Mouse (Mus musculus) neutrophil, adult 5-6 weeks (primary cell): ENCODE results near the gene Flrt3. TPM values are rescaled to one million over a fixed set of nuclear protein-coding genes. Genes with fewer than 3 reads are reported as not detected.

ENCODE experiments used
- ATAC-seq: fragments of 151-379, 151-347 bp; 2 replicates; pipeline ENCODE4 v1.8.0; 2017; ENCODE audit warnings: mild to moderate bottlenecking, moderate TSS enrichment; ENCODE audit not compliant: insufficient number of reproducible peaks, poor library complexity, low FRiP score, severe bottlenecking; ENCODE audit errors: extremely low read depth
- total RNA-seq: library from RNA; stranded (forward); fragments of 200-1000 nt; gene quantifications from 2 replicates; pipeline ENCODE4 v1.2.3, GENCODE M21; 2017

Gene Flrt3
- total RNA-seq, 1 experiment from 2014 or later, result not detected

GRCm38 (mm10) chr2:140664381-140664780 lies 6.9 kb downstream of the Flrt3 start:
- no peak for ATAC-seq

DNA sequence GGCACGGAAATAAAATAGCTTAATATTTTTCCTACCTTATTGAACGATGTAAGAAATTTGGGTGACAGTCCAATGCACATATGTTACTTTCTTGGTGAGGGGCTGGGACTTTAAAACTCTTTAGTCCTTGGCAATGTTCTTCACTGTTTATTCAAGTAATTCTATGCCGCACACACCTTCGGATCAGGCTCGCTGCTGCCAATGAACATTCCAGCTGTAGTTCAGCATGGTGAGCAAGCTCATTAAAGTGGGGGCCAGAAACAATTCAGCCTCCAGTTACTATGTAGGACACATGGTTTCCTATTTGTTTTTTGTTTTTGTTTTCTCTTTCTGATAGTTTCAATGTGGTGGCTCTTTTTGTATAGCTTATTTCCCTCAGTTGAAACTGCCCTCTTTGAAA lies 8.6 kb downstream of the Flrt3 start:
- no peak for ATAC-seq

GRCm38 (mm10) chr2:140653978-140654377 lies 17.3 kb downstream of the Flrt3 start:
- no peak for ATAC-seq

DNA sequence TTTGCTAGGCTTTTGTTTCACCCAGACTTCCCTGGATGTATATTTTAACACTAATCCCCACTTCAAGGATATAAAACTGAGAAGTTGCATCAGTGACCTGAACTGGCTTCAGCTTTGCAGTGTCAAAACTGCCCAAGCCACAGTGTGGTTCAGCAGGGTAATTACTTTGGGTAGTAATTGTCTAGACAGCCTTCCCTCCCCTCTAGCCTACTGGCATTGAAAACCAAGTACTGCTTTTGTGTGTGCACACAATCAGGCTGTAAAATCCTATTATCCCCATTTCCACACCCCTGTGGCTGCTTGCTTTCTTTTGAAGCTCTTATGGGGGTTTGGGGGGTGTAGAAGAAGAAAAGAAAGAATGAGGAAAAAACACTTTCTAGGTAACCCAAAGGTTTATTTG lies 17.8 kb downstream of the Flrt3 start:
- ATAC-seq, result no peak

- ATAC-seq, result no peak
Observed at GRCm38 (mm10) chr2:140621730-140622337, 49.4 kb downstream of the Flrt3 start.

DNA sequence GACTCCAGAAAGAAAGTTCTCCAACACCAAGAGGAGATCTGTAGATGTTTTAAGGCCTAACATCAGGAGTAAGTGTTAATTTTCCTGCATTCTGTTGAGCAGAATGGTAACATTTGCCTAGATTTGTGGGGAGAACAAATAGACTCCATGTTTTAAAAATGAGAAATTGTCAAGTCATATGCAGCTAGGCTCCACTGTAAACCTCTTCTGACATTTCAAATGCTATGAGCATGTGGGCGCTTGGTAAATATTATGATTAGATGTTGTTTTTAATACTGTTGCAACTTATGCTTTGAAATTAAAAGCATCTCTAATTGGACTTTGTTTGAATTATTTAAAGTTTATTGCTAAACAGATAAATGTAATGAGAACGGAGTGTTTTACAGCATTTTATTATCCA lies 55.8 kb downstream of the Flrt3 start:
- ATAC-seq, result no peak
